Mouse (Mus musculus) duodenum, adult 2 months (tissue): ENCODE data around the gene Cldn1. TPM values are rescaled to one million over a fixed set of nuclear protein-coding genes. Genes with fewer than 3 reads are reported as not detected.

Source experiments
- polyA plus RNA-seq: library from polyadenylated mRNA; depleted of rRNA; stranded (reverse); fragments of >200 nt; gene quantifications from 2 replicates; pipeline ENCODE4 v1.2.3, GENCODE M21; 2012; ENCODE audit warnings: low replicate concordance; rRNA removed

The Cldn1 gene
- polyA plus RNA-seq, result 0.04 and 0.46 TPM in 2 replicates

GRCm38 (mm10) chr16:26371325-26372053, at the start of gene Cldn1:
Gene Cldn1 (minus strand): TSS chr16:26371841.

Other genes starting within 250 kb of the Cldn1 start
- not detected in 2 replicates for gene Cldn16, start 91.3 kb upstream of the Cldn1 start, polyA plus RNA-seq
- not detected in 2 replicates for gene Tmem207, start 154.9 kb upstream of the Cldn1 start, polyA plus RNA-seq
- gene Il1rap, start 209.9 kb upstream of the Cldn1 start, polyA plus RNA-seq, result 0.51 and 1.2 TPM in 2 replicates